9 mouse cellular contexts compared by ENCODE assay signal in genomic region chr6:140519488-140520159, GRCm38 (mm10).
A peak's percentile ranks its signal among the peaks of the same experiment; 100 is the strongest.
DNase-seq lines count a peak whose midpoint lies in the region; ATAC-seq and TF ChIP-seq lines count a peak whose summit lies in the region.
"Had no signal": no experiment of that assay in that cellular context is flagged by ENCODE, and none has a peak within 500 bp of the region (broad histone marks: within the 10 kb centered on the region; RNA-seq: fewer than 3 reads in every experiment).

No protein-coding gene starts in this region.

- TF ChIP-seq CTCF in kidney, postnatal 0 days (IDR thresholded peaks at IDR 0.05; ENCODE audit: low read depth), result no peak
- TF ChIP-seq CTCF in embryonic fibroblast, embryonic 13.5 days (IDR thresholded peaks at IDR 0.05; ENCODE audit: borderline replicate concordance, insufficient read depth, low read length), result no peak

- no peak for TF ChIP-seq POLR2A in embryonic fibroblast, embryonic 13.5 days (IDR thresholded peaks at IDR 0.05; ENCODE audit: low read depth, low read length)

- 0 out of 2 replicates have a peak overlapping the region, but pooled peaks have one; percentile 19 for H3K27ac ChIP-seq in kidney, postnatal 0 days
- peak overlapping the region; percentile 3; the same call in 1 of the 2 replicates for H3K27ac ChIP-seq in embryonic fibroblast, embryonic 13.5 days (ENCODE audit: insufficient read depth, low read length)
- H3K27ac ChIP-seq in midbrain, embryonic 10.5 days (replicated peaks), result peak overlapping the region; percentile 63
- H3K27ac ChIP-seq: liver, embryonic 14.5 days had no signal

- no peak overlapping the region for H3K4me3 ChIP-seq in kidney, postnatal 0 days (replicated peaks; ENCODE audit: low read depth, low read length)
- no peak overlapping the region for H3K4me3 ChIP-seq in embryonic fibroblast, embryonic 13.5 days (ENCODE audit: insufficient read depth, low read length)
- H3K4me3 ChIP-seq in midbrain, embryonic 10.5 days, result no peak overlapping the region

- peaks cover 6% of the 10 kb centered on the region; the same call in 1 of the 2 replicates for H3K4me1 ChIP-seq in kidney, postnatal 0 days (replicated peaks; ENCODE audit: insufficient read depth, low read length)
- H3K4me1 ChIP-seq in embryonic fibroblast, embryonic 13.5 days (ENCODE audit: control insufficient read depth, insufficient read depth, low read length), result peaks cover 13% of the 10 kb centered on the region
- H3K4me1 ChIP-seq in midbrain, embryonic 10.5 days, result peaks cover 46% of the 10 kb centered on the region

- no peaks in the 10 kb centered on the region for H3K27me3 ChIP-seq in kidney, postnatal 0 days (ENCODE audit: insufficient read depth, low read length)
- H3K27me3 ChIP-seq in midbrain, embryonic 10.5 days (ENCODE audit: low read depth, poor library complexity, severe bottlenecking), result no peaks in the 10 kb centered on the region

- H3K36me3 ChIP-seq in kidney, postnatal 0 days (ENCODE audit: insufficient read depth, low read length), result no peaks in the 10 kb centered on the region
- peaks cover 1% of the 10 kb centered on the region; the same call in 1 of the 2 replicates for H3K36me3 ChIP-seq in midbrain, embryonic 10.5 days

- no peak overlapping the region for H3K4me2 ChIP-seq in kidney, postnatal 0 days (ENCODE audit: low read length)

- H3K9me3 ChIP-seq in kidney, postnatal 0 days (replicated peaks; ENCODE audit: low read length), result no peaks in the 10 kb centered on the region
- no peaks in the 10 kb centered on the region for H3K9me3 ChIP-seq in midbrain, embryonic 10.5 days (replicated peaks)

- no peak for DNase-seq in kidney, postnatal 0 days (ENCODE audit: low spot score)
- no peak for DNase-seq in kidney, adult 11 months
- peak; percentile 81 for DNase-seq in cerebellum, adult 8-10 months
- peak; percentile 32 for DNase-seq in midbrain, embryonic 10.5 days (ENCODE audit: low spot score)
- no peak for DNase-seq in urinary bladder, postnatal 10 days (ENCODE audit: low spot score)

- no peak for ATAC-seq in kidney, postnatal 0 days (replicated peaks; ENCODE audit: low FRiP score, low read depth)
- ATAC-seq in monocyte, adult 5-6 weeks (replicated peaks; ENCODE audit: insufficient number of reproducible peaks, low FRiP score, low TSS enrichment, poor library complexity, severe bottlenecking), result no peak
- no peak for ATAC-seq in activated CD4-positive, CD25-positive, alpha-beta regulatory T cell, adult 4 months

- 35% methylated on average over 10 of the region's 10 CpGs for WGBS in kidney, postnatal 0 days
- 37% methylated on average over 10 of the region's 10 CpGs for WGBS in midbrain, embryonic 10.5 days

- H3K9ac ChIP-seq in kidney, postnatal 0 days (ENCODE audit: low read depth, low read length), result no peak overlapping the region
- H3K9ac ChIP-seq: liver, embryonic 14.5 days had no signal

Comparison
In these comparisons a context has a peak if more than half of its experiments do, and no peak if none do; other contexts are left out.
1. DNase-seq: peak in cerebellum, adult 8-10 months (single experiment) and midbrain, embryonic 10.5 days (single experiment); none in kidney, postnatal 0 days (single experiment), kidney, adult 11 months (single experiment) and urinary bladder, postnatal 10 days (single experiment).
2. H3K27ac ChIP-seq: peak in every context shown above with its lines; median percentile 63 in midbrain, embryonic 10.5 days; 19 in kidney, postnatal 0 days; 3 in embryonic fibroblast, embryonic 13.5 days.